Mouse (Mus musculus): Measurements from ENCODE around the gene Ptgis. TPM values are rescaled to one million over a fixed set of nuclear protein-coding genes. Genes with fewer than 3 reads are reported as not detected.

The Ptgis gene
- polyA plus RNA-seq (2015; fragmentation: Nextera tagmentation; extraction: Ambion mirVana), result 5.8 and 6.5 TPM in 2 replicates

DNA sequence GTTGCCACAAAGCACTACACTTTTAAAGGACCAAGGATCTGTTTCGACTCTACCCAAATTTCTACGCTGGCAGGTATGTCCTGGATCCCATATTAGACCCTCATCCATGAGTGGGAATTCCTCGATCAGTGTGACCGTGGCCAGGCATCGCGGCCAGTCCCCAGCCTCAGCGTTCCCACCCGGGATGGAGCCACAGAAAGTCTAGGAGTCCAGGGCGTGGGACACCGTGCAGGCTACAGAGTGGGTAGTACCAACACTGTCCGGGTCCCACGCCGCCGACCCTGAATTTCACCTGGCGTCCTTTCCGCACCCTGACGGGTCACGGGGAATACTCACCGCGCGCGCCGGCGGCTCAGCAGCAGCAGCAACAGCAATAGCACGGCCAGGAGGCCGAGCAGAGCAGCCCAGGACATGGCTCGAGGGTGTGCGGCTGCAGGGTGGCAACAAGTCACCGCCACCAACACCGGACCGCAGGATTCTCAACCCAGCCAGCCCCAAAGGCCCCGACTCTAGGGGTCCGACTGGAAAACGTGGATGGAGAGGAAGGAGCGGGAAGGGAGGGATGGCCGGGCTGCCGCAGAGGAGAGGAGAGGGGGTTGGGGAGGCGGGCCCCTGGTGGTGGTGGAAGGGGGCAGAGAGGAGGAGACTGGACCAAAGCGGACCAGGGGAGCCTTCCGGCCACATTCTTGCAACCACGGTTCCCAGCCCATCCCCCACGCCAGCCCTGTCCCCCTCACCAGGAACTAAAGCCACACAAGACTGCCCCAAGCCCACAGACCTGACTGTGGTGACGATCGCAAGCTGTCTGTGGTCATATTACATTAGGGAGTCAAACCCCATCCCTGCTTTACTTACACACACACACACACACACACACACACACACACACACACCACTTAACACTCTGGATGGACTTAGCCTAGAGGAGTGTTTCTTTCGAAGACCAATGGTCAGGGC lies at the start of gene Ptgis:
Gene Ptgis, minus strand, starts transcription at position 597 of the 957 bp plus-strand sequence.
- Histone ChIP-seq H3K36me3 (no peaks in the 10 kb centered on the region), H3K4me1 (replicated peaks) (peaks cover 9% of the 10 kb centered on the region), H3K4me2 (peak within 1 kb of the TSS; percentile 83), H3K9ac (peak within 1 kb of the TSS; percentile 74), H3K4me3 (peak within 1 kb of the TSS; percentile 44), H3K27me3 (peaks cover 36% of the 10 kb centered on the region), H3K9me3 (no peaks in the 10 kb centered on the region), H3K27ac (no peak within 1 kb of the TSS)
- 4% methylated on average over 40 of the region's 45 CpGs for WGBS
- ATAC-seq (ENCODE audit: low FRiP score), result no peak

DNA sequence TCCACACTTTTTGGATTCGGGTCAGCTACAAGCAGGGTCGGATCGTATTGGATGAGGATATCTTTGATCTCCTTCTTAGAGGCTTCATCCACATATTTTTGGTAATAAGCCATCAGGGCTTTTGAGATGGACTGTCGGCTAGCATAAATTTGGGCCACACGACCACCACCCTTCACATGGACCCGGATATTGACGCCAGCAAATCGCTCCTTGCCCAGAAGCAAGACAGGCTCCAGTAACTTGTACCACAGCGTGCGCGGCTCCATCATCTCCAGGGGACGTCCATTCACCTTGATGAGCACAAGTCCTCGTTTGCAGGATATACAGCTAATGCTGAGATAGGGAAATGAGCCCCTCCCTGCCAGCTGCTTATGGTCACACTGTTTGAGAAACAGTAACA lies 41.1 kb upstream of the Ptgis start:
- Histone ChIP-seq H3K4me3 (no peak overlapping the region), H3K9ac (no peak overlapping the region), H3K27ac (no peak overlapping the region), H3K36me3 (no peaks in the 10 kb centered on the region), H3K4me2 (no peak overlapping the region), H3K4me1 (replicated peaks) (no peaks in the 10 kb centered on the region), H3K27me3 (no peaks in the 10 kb centered on the region), H3K9me3 (no peaks in the 10 kb centered on the region)
- 94% methylated on average over 13 of the region's 13 CpGs for WGBS
- no peak for ATAC-seq (ENCODE audit: low FRiP score)

DNA sequence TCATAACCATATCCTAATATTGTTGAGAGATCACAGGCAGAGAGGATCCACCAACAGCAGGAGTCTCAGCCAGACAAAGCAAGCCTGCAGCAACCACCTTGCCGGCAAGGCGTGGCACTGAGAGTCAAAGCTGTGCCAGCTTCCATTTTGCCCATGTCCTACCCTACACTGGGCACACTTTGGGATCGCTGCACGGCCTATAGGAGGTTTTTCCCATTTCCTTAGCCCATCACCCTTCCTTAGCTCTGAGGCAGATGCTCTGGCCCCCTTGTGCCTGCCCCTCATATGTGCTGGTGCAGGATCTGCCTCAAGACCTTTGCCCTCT lies 40.5 kb upstream of the Ptgis start:
- no peaks in the 10 kb centered on the region for H3K4me1 ChIP-seq (replicated peaks)
- peak; percentile 28; the same call in 1 of the 2 replicates for ATAC-seq (ENCODE audit: low FRiP score)
- H3K9ac ChIP-seq, result no peak overlapping the region
- H3K27me3 ChIP-seq, result no peaks in the 10 kb centered on the region
- H3K36me3 ChIP-seq, result no peaks in the 10 kb centered on the region
- H3K4me2 ChIP-seq, result no peak overlapping the region
- WGBS, result 73% methylated on average over 4 of the region's 4 CpGs
- no peaks in the 10 kb centered on the region for H3K9me3 ChIP-seq
- no peak overlapping the region for H3K4me3 ChIP-seq
- H3K27ac ChIP-seq, result no peak overlapping the region

DNA sequence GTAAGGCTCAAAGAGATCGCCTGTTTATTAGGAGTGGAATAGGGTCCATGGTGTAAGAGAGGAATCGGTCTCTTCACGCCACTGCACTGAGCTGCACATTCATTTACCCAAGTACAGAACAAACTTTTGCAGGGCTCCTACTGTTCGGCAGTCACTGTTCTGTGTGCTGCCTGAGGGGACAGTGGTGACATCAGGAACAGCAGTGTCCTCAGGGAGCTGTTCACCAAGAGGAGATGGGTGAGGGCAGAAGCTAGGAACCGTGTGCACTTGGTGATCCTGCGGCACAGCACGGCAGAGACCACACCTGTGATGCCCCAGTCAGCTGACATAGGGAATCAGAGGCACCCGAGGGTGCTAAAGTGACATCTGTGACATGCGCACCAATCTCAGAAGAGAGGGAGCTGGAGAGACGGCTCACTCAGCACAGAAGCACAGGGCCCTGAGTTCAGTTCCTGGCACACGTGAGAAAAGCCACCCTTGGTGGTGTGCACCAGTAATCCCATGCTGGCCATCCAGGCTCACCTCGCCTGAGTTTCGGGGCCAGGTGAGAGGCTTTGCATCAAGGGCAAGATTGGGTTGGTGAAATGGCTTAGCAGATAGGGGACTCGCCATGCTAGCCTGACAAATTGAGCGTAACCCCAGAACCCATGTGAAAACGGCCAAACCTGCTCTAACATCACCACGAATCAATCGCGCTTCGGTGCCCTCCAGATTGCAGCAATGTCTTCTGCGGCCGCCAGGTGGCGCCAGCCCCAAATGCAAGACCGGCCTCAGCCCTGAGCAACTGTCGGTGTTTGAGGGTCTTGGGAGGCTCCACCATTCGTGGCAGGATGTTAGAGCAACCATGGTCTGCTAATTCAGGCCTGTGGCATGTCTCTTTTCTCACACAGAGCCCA lies 39.9 kb upstream of the Ptgis start:
- Histone ChIP-seq H3K9me3 (no peaks in the 10 kb centered on the region), H3K4me2 (no peak overlapping the region), H3K36me3 (no peaks in the 10 kb centered on the region), H3K4me3 (no peak overlapping the region), H3K27me3 (no peaks in the 10 kb centered on the region), H3K4me1 (replicated peaks) (no peaks in the 10 kb centered on the region), H3K27ac (no peak overlapping the region), H3K9ac (no peak overlapping the region)
- ATAC-seq (ENCODE audit: low FRiP score), result peak; percentile 86
- 46% methylated on average over 26 of the region's 26 CpGs for WGBS

DNA sequence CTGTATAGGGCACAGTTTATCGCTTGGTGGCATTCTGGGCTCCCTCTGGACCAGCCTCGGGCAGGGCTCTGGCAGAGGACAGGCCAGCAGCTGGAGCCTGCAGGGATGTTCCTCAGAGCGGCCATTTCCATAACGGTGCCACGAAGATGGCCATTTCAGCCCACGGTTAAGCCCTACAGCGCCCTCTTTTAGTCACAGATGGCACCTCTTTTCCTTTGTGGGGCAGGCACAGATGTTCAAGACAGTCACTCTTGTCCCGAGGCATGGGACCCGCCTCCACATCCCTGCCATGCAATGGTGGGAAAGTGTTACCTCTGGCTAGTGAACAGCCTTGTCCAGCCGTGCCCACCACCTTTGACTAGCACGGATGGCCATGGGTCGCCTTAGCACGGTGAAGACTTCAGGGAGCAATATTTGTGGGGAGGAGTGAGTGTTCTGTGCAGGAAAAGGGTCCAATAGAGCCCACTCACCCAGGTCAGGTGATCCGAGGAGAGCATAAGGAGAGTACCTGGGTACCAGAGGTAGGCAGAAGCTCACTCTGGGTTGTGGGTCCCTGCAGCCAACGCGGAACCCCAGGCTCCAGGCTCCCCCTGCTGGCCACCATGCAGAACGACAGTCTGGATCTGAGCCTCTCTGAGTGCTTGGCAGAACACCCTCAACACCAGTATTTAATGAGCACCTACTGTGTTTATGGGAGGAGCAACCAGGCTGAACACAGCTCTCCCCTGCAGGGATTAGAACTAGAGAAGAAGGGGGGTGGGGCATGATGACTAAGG lies 38.5 kb upstream of the Ptgis start:
- Histone ChIP-seq H3K9me3 (no peaks in the 10 kb centered on the region), H3K27ac (no peak overlapping the region), H3K36me3 (no peaks in the 10 kb centered on the region), H3K4me3 (no peak overlapping the region), H3K4me1 (replicated peaks) (no peaks in the 10 kb centered on the region), H3K9ac (no peak overlapping the region), H3K4me2 (no peak overlapping the region), H3K27me3 (no peaks in the 10 kb centered on the region)
- no peak for ATAC-seq (ENCODE audit: low FRiP score)
- WGBS, result 59% methylated on average over 17 of the region's 17 CpGs

DNA sequence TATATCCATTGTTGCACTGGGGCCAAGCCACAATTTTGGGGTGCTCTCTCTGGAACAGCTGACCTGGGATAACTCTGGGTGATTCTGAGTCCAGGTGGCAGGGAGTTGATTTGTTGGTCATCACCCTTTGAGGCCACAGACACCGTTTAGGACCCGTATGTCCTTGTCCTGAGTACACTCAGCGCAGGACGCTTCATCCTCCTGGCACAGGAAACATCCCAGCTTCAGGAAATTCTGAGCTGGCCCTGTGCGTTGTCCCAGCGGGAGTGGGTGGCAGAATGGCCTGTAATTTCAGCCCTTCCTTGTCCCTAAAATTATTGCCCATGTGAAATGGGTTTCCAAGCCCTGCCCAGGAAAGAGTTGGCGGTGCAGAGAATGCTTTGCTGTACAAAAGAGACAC lies 37.6 kb upstream of the Ptgis start:
- H3K4me1 ChIP-seq (replicated peaks), result no peaks in the 10 kb centered on the region
- H3K9ac ChIP-seq, result no peak overlapping the region
- 92% methylated on average over 7 of the region's 7 CpGs for WGBS
- H3K4me3 ChIP-seq, result no peak overlapping the region
- no peaks in the 10 kb centered on the region for H3K36me3 ChIP-seq
- H3K4me2 ChIP-seq, result no peak overlapping the region
- no peak for ATAC-seq (ENCODE audit: low FRiP score)
- no peak overlapping the region for H3K27ac ChIP-seq
- H3K9me3 ChIP-seq, result no peaks in the 10 kb centered on the region
- H3K27me3 ChIP-seq, result no peaks in the 10 kb centered on the region

DNA sequence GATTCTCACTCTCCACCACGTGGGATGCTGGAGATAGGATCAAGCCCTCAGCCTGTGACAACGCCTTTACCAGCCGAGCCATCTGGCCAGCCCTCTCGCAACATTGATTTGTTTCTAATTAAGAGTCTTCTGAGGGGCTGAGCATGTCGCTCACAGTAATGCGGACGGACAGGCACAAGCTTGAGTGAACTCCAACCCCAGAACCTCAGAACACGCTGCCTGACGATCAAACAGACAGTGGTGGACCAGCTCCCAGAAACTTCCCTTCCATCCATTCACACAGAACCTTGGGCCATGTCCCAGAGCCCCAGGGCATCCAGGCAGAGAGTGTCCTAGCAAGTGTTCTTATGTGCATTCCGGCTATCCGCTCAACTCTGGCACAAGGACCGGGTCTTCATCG lies 36.6 kb upstream of the Ptgis start:
- Histone ChIP-seq H3K27ac (no peak overlapping the region), H3K36me3 (no peaks in the 10 kb centered on the region), H3K4me2 (no peak overlapping the region), H3K4me3 (no peak overlapping the region), H3K27me3 (no peaks in the 10 kb centered on the region), H3K4me1 (replicated peaks) (no peaks in the 10 kb centered on the region), H3K9me3 (no peaks in the 10 kb centered on the region), H3K9ac (no peak overlapping the region)
- WGBS, result 72% methylated on average over 13 of the region's 13 CpGs
- no peak for ATAC-seq (ENCODE audit: low FRiP score)

DNA sequence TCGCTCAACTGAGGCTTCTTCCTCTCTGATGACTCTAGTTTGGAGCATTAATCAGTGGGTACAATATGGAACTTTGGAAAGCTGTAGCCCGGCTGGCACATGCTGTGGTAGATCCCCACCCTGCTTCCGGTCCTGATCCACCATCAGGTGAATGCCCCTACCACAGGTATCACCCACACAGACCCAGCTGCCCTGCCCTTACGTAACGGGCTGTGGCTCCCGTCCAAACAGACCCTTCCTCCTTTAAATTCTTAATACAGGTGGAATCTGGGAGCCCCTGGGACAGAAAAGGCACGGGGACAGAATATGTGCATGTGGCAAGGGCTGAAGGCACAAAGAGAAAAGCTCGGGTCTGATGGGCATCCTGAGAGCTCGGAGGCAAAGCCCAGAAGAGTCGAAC lies 35.5 kb upstream of the Ptgis start:
- 93% methylated on average over 10 of the region's 10 CpGs for WGBS
- ATAC-seq (ENCODE audit: low FRiP score), result no peak

DNA sequence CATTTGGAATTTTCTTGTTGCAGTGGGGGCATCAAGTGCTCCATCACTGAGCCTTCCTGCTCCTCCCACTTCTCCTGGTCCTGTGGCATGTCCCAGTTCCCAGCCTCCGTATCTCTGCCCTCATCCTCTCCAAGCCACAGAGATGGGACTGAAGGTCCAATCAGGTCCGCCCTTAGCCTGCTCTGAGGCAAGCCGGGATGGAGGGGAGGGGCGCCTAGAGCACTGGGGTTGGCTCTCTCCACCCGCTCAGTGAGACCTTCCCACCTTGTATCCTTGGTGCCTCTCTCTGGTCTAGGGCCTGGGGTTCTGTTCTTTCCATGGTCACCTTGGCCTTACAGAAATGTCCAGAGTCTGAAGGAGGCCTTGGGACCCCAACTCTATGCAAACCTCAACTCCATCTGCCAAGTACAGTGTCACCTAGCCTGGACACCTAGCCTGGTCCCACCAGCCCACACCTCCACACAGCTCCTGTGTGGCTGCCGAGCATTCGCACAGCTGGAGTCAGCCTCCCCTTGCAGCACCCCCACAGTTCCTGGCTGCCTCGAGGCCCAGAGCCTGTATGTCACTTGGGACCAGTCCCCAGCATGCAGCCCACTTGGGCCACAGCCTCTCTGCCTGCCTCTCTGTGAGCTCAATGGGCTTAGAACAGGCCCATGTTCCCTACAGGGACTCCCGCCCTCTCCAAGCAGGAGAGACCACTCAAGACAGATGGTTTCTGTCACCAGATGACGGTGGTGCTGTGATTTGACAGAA lies 34.5 kb upstream of the Ptgis start:
- Histone ChIP-seq H3K4me2 (no peak overlapping the region), H3K27ac (no peak overlapping the region), H3K4me3 (no peak overlapping the region), H3K9me3 (no peaks in the 10 kb centered on the region), H3K9ac (no peak overlapping the region), H3K36me3 (no peaks in the 10 kb centered on the region), H3K4me1 (replicated peaks) (no peaks in the 10 kb centered on the region), H3K27me3 (no peaks in the 10 kb centered on the region)
- no peak for ATAC-seq (ENCODE audit: low FRiP score)
- WGBS, result 63% methylated on average over 10 of the region's 10 CpGs

More for the DNA sequence above, 35.5 kb upstream of the Ptgis start:
- Histone ChIP-seq H3K36me3 (no peaks in the 10 kb centered on the region), H3K27ac (no peak overlapping the region), H3K4me1 (replicated peaks) (no peaks in the 10 kb centered on the region), H3K4me3 (no peak overlapping the region), H3K27me3 (no peaks in the 10 kb centered on the region), H3K9me3 (no peaks in the 10 kb centered on the region), H3K9ac (no peak overlapping the region), H3K4me2 (no peak overlapping the region)

DNA sequence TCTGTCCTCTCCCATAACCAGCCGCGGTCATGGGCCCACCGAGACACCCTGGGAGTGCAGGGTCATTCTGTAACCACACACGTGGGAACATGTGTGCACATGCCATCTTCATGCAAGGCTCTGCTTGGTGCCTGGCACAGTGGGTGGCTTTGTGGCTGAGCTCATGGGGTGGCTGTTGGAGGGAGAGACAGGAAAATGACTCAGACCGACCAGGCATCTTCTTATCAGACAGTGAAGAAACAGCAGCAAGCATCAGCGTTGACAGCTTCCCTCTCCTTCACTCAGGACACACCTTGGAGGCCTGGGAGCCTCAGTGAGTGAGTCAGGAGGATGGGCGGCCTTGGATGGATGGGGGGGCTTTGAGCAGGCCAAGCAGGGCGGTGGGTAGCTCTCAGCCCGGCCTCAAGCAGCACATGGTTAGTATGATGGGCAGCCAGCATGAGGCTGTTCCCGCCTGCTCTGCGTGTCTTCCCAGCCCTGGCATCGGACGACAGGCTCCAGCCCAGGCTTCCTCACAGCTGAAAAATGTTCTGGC lies 32.9 kb upstream of the Ptgis start:
- Histone ChIP-seq H3K9me3 (no peaks in the 10 kb centered on the region), H3K27ac (no peak overlapping the region), H3K36me3 (no peaks in the 10 kb centered on the region), H3K4me2 (no peak overlapping the region), H3K4me1 (replicated peaks) (no peaks in the 10 kb centered on the region), H3K9ac (no peak overlapping the region), H3K27me3 (no peaks in the 10 kb centered on the region), H3K4me3 (no peak overlapping the region)
- ATAC-seq (ENCODE audit: low FRiP score), result no peak
- 84% methylated on average over 13 of the region's 13 CpGs for WGBS

DNA sequence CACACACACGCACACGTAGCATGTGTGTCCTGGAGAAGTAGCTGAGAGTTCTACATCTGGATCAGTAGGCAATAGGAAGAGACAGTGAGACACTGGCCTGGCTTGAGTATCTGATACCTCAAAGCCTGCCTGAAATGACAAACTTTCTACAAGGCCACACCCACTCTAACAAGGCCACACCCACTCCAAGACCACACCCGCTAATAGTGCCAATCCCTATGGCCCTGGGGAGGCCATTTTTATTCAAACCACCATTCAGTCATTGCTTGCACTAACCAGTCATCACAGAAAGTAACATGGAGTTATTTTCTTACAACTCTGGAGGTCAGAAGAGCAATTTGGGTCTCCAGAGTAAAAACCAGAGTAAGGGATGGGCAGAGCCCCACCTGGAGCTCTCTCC lies 32.3 kb upstream of the Ptgis start:
- H3K9me3 ChIP-seq, result no peaks in the 10 kb centered on the region
- H3K9ac ChIP-seq, result no peak overlapping the region
- no peak overlapping the region for H3K27ac ChIP-seq
- H3K4me3 ChIP-seq, result no peak overlapping the region
- 92% methylated on average over 3 of the region's 3 CpGs for WGBS
- H3K4me2 ChIP-seq, result no peak overlapping the region
- no peak for ATAC-seq (ENCODE audit: low FRiP score)
- no peaks in the 10 kb centered on the region for H3K27me3 ChIP-seq
- H3K4me1 ChIP-seq (replicated peaks), result no peaks in the 10 kb centered on the region
- H3K36me3 ChIP-seq, result no peaks in the 10 kb centered on the region
